Mouse (Mus musculus) urinary bladder, postnatal 14 days (tissue): ENCODE data around the gene Iqcc.

ENCODE experiments used
- DNase-seq: peaks from one replicate; pipeline ENCODE4 v3.0.0; 2021; ENCODE audit warnings: low spot score

Gene Iqcc

DNA sequence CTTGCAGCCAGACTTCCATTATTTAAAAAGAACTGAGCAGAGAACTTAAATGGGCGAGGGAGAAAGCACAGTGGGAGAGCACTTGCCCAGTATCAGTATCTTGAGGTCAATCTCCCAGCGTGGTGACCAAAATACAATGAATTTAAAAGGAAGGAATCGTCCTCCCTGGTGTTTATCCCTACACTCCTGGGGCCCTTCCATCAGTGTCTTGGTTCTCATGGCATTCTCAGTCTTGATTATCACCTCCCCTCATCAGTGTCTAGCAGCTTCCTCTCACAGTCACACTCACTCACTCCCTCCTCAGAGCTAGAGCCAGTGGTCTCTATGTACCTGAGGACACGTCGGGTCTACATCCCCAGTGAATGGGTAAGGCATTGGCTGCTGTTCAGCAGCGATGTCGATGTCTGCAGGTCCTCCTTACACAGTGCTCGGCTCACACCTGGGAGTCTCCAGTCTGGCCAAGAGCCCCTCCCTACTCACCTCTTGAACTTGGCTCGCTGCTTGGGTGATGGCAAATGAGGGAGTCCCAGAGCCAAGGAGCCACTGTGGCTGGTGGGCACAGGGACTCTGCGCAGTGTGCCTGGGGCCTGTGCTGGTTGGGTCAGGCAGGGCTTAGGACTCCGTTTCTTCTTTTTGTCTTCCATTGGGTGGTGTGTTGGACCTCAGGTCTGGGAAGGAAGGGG lies 3.4 kb upstream of the Iqcc start:
- no peak for DNase-seq

GRCm38 (mm10) chr4:129621283-129621841 lies 2.5 kb upstream of the Iqcc start:
- DNase-seq, result no peak

DNA sequence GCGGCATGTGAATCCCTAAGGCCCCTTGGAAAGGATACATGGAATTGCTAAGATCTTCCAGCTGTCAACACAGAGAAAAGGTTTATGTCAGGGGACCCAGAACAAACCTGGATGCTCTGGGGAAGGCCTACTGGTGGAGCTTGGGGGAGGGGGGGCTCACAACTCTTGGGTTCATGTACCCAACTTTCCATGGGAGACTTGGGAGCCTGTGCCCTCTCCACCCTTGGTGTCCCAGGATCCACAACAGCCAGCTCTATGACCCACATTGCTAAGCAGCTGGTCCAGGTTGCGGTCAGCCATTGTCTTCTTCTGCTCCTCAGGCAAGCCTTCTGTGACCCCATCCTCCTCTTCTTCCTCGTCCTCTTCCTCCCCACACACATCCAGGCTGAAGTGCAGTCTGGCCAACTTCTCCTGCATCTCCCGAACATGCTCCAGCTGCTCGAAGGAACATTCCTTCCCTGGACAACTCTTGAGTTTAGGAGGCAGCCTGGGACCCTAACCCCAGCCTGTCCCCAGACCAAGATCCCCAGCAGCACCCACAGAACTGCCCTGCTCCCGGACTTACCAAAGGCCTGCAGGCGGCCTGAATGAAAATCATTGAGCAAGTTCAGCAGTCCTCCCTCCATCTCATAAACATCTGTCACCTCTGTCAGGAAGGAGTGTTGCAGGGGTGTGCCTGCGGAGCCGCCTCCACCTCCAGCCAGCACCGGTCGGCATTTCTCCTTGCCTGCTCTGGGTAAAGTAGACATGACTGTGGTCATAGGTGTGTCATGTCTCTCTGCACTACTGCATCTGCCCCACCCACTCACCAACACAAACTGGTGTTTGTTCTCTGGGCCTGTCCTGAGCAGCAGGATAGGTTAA lies 1.8 kb upstream of the Iqcc start:
- DNase-seq, result no peak

GRCm38 (mm10) chr4:129618031-129618430 lies 868 bp downstream of the Iqcc start:
- DNase-seq, result no peak

- no peak for DNase-seq
Observed at GRCm38 (mm10) chr4:129617121-129617641, 1.7 kb downstream of the Iqcc start.

DNA sequence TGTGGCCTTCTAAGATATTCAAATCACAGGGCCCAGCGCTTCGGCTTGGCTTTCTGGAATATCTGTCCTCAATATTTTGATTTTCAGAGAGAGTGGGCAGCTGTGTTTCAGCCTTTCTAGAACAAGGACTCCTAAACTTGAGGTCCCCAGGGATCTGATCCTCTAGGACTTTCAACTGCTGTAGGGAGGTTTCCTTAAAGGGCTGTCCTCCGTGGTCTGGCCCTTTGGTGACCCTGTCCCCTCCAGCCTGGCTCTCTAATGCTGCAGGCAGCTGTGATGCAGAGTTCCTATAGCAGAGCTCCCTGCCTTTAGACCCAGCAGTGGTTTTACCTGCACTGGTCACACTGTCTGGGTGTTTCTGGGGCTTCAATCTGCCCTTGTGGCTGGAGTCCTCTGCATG lies 2.3 kb downstream of the Iqcc start:
- no peak for DNase-seq

GRCm38 (mm10) chr4:129615801-129616290 lies 3.1 kb downstream of the Iqcc start:
- DNase-seq, result no peak

- no peak for DNase-seq
Observed at GRCm38 (mm10) chr4:129614093-129614492, 4.8 kb downstream of the Iqcc start, which contains the start of gene Dcdc2b. Gene Dcdc2b, minus strand, starts transcription at chr4:129614257.

DNA sequence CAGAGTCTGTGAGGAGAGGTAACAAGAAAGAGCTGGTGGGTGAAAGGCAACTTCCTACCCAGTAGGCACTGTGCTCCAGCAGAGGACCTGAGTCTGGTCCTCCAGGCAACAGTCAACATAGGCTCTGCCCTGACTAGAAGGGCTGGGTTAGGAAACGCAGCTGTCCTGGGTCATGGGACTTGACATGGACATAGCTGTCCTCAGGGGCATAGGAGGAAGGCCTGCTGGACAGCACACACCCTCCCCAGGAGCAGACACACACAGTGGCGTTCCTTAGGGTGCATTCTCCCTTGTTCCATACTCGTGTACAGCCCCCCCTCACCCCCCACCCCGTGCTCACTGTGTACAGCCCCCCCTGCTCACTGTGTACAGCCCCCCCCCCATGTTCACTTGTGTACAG lies 8.4 kb downstream of the Iqcc start:
- no peak for DNase-seq

- no peak for DNase-seq
Observed at GRCm38 (mm10) chr4:129610026-129610425, 8.9 kb downstream of the Iqcc start.

DNA sequence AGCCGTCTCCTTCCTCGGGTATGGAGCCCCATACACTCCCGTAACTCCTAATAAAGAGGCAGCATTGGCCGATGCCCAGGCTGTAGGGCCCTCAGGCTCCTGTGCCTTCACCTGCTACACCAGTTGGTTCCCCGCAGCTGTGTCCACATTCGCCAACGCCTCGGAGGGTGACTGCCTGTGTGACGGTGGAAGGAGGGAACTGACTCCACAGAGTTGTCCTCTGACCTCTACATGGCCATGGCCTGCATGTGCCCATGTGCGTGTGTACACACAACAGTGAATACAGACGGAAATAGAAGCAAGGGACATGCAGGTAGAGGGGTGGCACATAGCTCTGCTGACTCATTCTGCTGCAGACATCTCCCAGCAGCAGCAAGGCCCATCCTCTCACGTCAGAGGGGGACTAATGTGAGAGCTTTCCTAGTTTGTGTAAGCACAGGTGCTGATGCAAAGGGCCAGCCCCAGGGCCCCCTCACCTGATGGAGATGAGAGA lies 9.7 kb downstream of the Iqcc start:
- no peak for DNase-seq

GRCm38 (mm10) chr4:129608426-129609025 lies 10.4 kb downstream of the Iqcc start:
- peak; percentile 87 for DNase-seq

DNA sequence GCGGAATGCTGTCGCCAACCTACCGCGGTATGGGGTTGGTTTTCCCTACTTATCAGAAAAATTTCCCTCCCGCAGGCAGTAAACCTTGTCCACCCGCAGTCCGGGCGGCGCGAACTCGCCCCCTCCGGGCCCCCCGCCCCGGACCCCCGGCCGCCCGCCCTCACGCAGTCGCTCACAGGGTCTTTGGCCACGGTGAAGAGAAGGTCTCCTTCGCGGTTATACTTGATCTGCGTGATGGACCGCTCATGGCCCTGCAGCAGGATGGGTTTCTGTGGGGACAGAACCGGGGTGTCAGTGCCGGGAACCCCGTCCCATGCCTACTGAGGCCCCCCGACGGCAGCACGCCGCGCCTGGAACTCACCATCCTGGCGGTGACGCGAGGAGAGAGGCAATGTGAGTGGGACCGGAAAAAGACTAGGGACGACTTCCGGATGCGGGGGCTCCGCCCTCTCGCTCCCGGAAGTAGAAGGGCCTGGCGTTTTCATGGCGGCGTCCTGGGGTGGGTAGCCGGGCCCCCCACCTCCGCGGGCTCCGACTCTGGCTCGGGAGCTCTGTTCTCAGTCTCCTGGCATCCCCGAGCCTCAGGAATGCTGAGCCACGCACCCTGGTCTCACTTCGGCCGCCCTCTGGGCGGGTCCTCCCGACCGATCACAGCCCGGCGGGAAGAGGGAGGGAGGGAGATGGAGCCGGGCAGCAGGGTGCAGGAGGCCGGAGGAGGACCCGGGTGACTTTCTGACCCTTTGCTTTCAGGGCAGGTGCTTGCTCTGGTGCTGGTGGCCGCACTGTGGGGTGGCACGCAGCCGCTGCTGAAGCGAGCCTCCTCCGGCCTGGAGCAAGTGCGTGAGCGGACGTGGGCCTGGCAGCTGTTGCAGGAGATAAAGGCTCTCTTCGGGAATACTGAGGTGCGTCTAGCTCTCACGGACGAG lies 18.4 kb downstream of the Iqcc start, which contains the start of the genes Eif3i and Tmem234:
TSS of gene Eif3i (minus strand) at position 416 of the 926 bp plus-strand sequence.
TSS of gene Tmem234 (plus strand) at position 436 of the 926 bp plus-strand sequence.
- peak; percentile 83 for DNase-seq

DNA sequence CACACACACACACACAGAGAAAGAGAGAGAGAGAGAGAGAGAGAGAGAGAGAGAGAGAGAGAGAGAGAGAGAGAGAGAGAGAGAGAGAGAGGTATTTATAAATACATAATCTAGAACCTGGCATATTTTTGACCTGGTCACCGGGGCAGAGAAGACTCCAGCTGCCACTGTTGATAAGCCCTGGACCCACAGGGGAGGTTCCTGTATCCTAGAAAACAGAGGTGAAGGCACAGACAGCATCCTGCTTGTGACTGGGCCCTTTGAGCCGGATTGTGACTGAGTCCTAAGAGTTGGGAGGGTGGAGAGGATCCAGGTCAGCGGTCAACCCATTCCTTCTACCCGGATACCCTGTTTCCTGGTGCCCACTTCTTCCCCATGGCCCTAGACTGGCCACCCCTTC lies 30.0 kb downstream of the Iqcc start:
- no peak for DNase-seq

GRCm38 (mm10) chr4:129586943-129587342 lies 32.0 kb downstream of the Iqcc start:
- no peak for DNase-seq

DNA sequence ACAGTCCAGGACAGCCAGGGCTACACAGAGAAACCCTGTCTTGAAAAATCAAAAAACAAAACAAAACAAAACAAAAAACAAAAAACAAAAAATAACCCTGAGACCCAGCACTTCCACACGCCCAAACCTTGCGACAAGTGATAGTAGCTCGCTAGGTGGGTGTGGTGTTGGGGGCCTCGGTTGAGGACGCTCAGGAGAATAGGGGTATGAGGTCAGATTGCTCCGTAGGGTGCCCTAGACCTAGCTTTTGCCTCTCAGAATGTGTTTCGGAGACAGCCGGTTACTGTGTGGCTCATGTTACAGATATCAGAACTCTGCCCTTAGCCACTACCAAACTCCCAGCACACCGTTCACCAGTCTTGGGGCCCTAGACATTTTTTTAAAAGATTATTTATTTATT lies 33.1 kb downstream of the Iqcc start:
- DNase-seq, result no peak

GRCm38 (mm10) chr4:129584884-129585608 lies 33.9 kb downstream of the Iqcc start:
- peak; percentile 89 for DNase-seq

DNA sequence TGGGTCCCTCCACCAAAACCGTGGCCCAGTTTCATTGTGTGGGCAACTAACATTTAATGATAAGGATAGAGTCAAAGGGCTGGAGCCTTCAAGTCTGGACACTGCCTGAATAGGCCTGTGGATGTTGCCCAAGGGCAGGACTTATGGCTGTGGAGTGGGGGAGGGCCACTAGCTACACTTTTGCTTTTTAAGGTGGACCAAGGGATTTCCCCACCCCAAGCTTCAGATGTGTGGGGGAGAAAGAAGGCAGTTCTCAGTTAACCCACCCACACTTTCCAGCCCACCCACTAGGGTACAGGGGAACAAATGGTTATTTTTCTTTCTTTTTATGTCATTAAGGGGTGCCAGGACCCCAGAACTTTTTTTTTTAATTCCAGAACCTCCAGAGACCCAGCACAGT lies 34.5 kb downstream of the Iqcc start:
- DNase-seq, result no peak

- no peak for DNase-seq
Observed at GRCm38 (mm10) chr4:129582251-129582650, 36.6 kb downstream of the Iqcc start.

DNA sequence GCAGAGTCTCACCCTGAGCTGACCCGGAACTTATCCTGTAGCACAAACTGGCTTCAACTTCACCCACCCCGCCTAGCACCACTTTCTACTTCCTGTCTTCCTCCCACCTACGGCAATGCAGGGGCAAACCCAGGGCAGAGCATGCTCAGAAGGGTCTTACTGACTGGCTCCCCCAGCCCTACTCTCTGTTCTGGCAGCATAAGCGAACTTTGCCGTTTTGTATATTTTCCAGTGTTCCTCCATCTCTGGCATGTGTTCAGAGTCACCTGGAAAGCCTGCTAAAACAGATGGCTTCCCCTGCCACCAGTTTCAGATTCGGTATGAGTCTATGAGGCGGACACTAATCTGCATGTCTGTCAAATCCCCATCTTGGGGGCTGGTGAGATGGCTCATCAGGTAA lies 38.6 kb downstream of the Iqcc start:
- no peak for DNase-seq
